Mouse (Mus musculus) erythroblast, embryonic 14.5 days (primary cell): ENCODE data around the gene Olfr373. TPM values are rescaled to one million over a fixed set of nuclear protein-coding genes. Genes with fewer than 3 reads are reported as not detected.
"Not testable (repeated sequence)": the region's sequence is repeated elsewhere in the genome, so short reads cannot be mapped to it uniquely, and the experiment has no call there.

Experiments used
- H3K27me3 ChIP-seq: 2 replicates; pipeline ENCODE4 v1.6.1; 2012; ENCODE audit warnings: inconsistent platforms; ENCODE audit not compliant: control insufficient read depth
- H3K36me3 ChIP-seq: 2 replicates; pipeline ENCODE4 v1.6.1; 2012; ENCODE audit warnings: mild to moderate bottlenecking, inconsistent platforms; ENCODE audit not compliant: control insufficient read depth
- H3K4me1 ChIP-seq: 2 replicates; pipeline ENCODE4 v1.6.1; 2012; ENCODE audit warnings: inconsistent platforms; ENCODE audit not compliant: control insufficient read depth
- H3K4me3 ChIP-seq: replicated peaks from 2 replicates; pipeline ENCODE3; 2012; ENCODE audit warnings: moderate library complexity, mild to moderate bottlenecking, inconsistent platforms
- H3K9me3 ChIP-seq: 2 replicates; pipeline ENCODE4 v1.6.1; 2012; ENCODE audit warnings: low read length, inconsistent platforms, mixed read lengths; ENCODE audit not compliant: control insufficient read depth
- GATA1 ChIP-seq: IDR thresholded peaks from 2 replicates; pipeline ENCODE4 v1.6.1; 2012; ENCODE audit warnings: low read length, inconsistent platforms, mixed read lengths
- TAL1 ChIP-seq: IDR thresholded peaks from 3 replicates; pipeline ENCODE4 v1.6.1; 2012; ENCODE audit warnings: low read length, inconsistent platforms, mixed read lengths
- polyA plus RNA-seq: library from polyadenylated mRNA; stranded (reverse); fragments of >175 nt; gene quantifications from 2 replicates; pipeline ENCODE4 v1.2.3, GENCODE M21; 2012

Gene Olfr373
- polyA plus RNA-seq, result not detected in 2 replicates

- H3K36me3 ChIP-seq, H3K9me3 ChIP-seq, H3K4me1 ChIP-seq, H3K4me3 ChIP-seq, H3K27me3 ChIP-seq: not testable (repeated sequence)
Measured at GRCm38 (mm10) chr8:72082877-72083276, at the start of gene Olfr373. Olfr373 (plus strand) TSS chr8:72083177.

GRCm38 (mm10) chr8:72040918-72041317, 42.1 kb upstream of the Olfr373 start, which contains the start of gene Olfr372:
Olfr372 (plus strand) TSS chr8:72041218.
- H3K27me3 ChIP-seq, H3K4me1 ChIP-seq, H3K4me3 ChIP-seq, H3K9me3 ChIP-seq, H3K36me3 ChIP-seq: not testable (repeated sequence)

- Histone ChIP-seq H3K9me3 (no peaks in the 10 kb centered on the region), H3K36me3 (no peaks in the 10 kb centered on the region), H3K4me3 (no peak overlapping the region), H3K27me3 (no peaks in the 10 kb centered on the region), H3K4me1 (no peaks in the 10 kb centered on the region)
- TF ChIP-seq TAL1 (no peak), GATA1 (no peak)
Measured at GRCm38 (mm10) chr8:72042493-72042892, 40.5 kb upstream of the Olfr373 start.

- H3K36me3 ChIP-seq, H3K27me3 ChIP-seq, H3K4me3 ChIP-seq, H3K9me3 ChIP-seq, H3K4me1 ChIP-seq: not testable (repeated sequence)
Measured at GRCm38 (mm10) chr8:72054633-72055032, 28.3 kb upstream of the Olfr373 start.

- not testable (repeated sequence) for H3K4me1 ChIP-seq, H3K27me3 ChIP-seq, H3K9me3 ChIP-seq, H3K4me3 ChIP-seq, H3K36me3 ChIP-seq
Measured at GRCm38 (mm10) chr8:72057643-72058042, 25.3 kb upstream of the Olfr373 start.

GRCm38 (mm10) chr8:72066819-72067399, 16.1 kb upstream of the Olfr373 start:
- not testable (repeated sequence) for H3K27me3 ChIP-seq

GRCm38 (mm10) chr8:72084744-72085143, 1.8 kb downstream of the Olfr373 start:
- Histone ChIP-seq H3K9me3 (no peaks in the 10 kb centered on the region), H3K4me3 (no peak overlapping the region), H3K4me1 (no peaks in the 10 kb centered on the region), H3K27me3 (no peaks in the 10 kb centered on the region), H3K36me3 (no peaks in the 10 kb centered on the region)
- TF ChIP-seq TAL1 (no peak), GATA1 (no peak)

More at GRCm38 (mm10) chr8:72066819-72067399, 16.1 kb upstream of the Olfr373 start:
- H3K36me3 ChIP-seq, H3K4me1 ChIP-seq, H3K4me3 ChIP-seq, H3K9me3 ChIP-seq: not testable (repeated sequence)

GRCm38 (mm10) chr8:72087611-72088010, 4.6 kb downstream of the Olfr373 start:
- H3K4me3 ChIP-seq, H3K9me3 ChIP-seq, H3K4me1 ChIP-seq, H3K36me3 ChIP-seq, H3K27me3 ChIP-seq: not testable (repeated sequence)

- H3K27me3 ChIP-seq, H3K9me3 ChIP-seq, H3K4me3 ChIP-seq, H3K36me3 ChIP-seq, H3K4me1 ChIP-seq: not testable (repeated sequence)
Measured at GRCm38 (mm10) chr8:72096721-72097120, 13.7 kb downstream of the Olfr373 start.

GRCm38 (mm10) chr8:72099377-72100103, 16.6 kb downstream of the Olfr373 start:
- not testable (repeated sequence) for H3K27me3 ChIP-seq, H3K4me3 ChIP-seq, H3K9me3 ChIP-seq, H3K36me3 ChIP-seq, H3K4me1 ChIP-seq
